Mouse (Mus musculus) liver, postnatal 0 days (tissue): ENCODE data around the gene Bag6.

Experiments used
- CTCF ChIP-seq: sonication (generic); IDR thresholded peaks from 2 replicates; pipeline ENCODE4 v1.5.1; 2016; ENCODE audit warnings: antibody characterized with exemption, low read depth
- EP300 ChIP-seq: IDR thresholded peaks from 2 replicates; pipeline ENCODE4 v1.6.1; 2016; ENCODE audit warnings: antibody characterized with exemption, low read depth, mild to moderate bottlenecking

- TF ChIP-seq CTCF (no peak), EP300 (no peak)
Observed at GRCm38 (mm10) chr17:35155451-35155850, 20.5 kb downstream of the Bag6 start.
